Mouse (Mus musculus) kidney, postnatal 0 days (tissue): ENCODE results near the gene Hpn. TPM values are rescaled to one million over a fixed set of nuclear protein-coding genes. Genes with fewer than 3 reads are reported as not detected.

Experiments
- ATAC-seq: fragments of 200-750 bp; cut with Nextera tagmentation; replicated peaks from 2 replicates; pipeline ENCODE4 v1.8.0; 2017; ENCODE audit warnings: low read depth, moderate number of reproducible peaks, moderate TSS enrichment, moderate library complexity; ENCODE audit not compliant: low FRiP score
- DNase-seq: peaks from one replicate; pipeline ENCODE4 v3.0.0-alpha.2; 2016; ENCODE audit warnings: low spot score
- H3K27ac ChIP-seq: fragments of 300-500 bp; sonication (generic); 2 replicates; pipeline ENCODE4 v1.5.1; 2014; ENCODE audit warnings: mild to moderate bottlenecking
- H3K27me3 ChIP-seq: fragments of 300-500 bp; sonication (generic); 2 replicates; pipeline ENCODE4 v1.6.1; 2014; ENCODE audit warnings: low read length, mixed read lengths; ENCODE audit not compliant: insufficient read depth
- H3K36me3 ChIP-seq: fragments of 300-500 bp; sonication (generic); 2 replicates; pipeline ENCODE4 v1.6.1; 2014; ENCODE audit warnings: low read length, mixed read lengths; ENCODE audit not compliant: insufficient read depth
- H3K4me1 ChIP-seq: fragments of 300-500 bp; sonication (generic); replicated peaks from 2 replicates; pipeline ENCODE4 v1.6.1; 2014; ENCODE audit warnings: antibody characterized with exemption, low read length, mixed read lengths; ENCODE audit not compliant: insufficient read depth
- H3K4me2 ChIP-seq: fragments of 300-500 bp; sonication (generic); 2 replicates; pipeline ENCODE4 v1.6.1; 2014; ENCODE audit warnings: mild to moderate bottlenecking, low read length, moderate library complexity, mixed read lengths
- H3K4me3 ChIP-seq: fragments of 300-500 bp; sonication (generic); replicated peaks from 2 replicates; pipeline ENCODE4 v1.5.1; 2014; ENCODE audit warnings: low read depth, low read length
- H3K9ac ChIP-seq: fragments of 300-500 bp; sonication (generic); 2 replicates; pipeline ENCODE4 v1.6.1; 2014; ENCODE audit warnings: low read depth, low read length
- H3K9me3 ChIP-seq: fragments of 300-500 bp; sonication (generic); replicated peaks from 2 replicates; pipeline ENCODE4 v1.6.1; 2016; ENCODE audit warnings: low read length, inconsistent platforms, mixed read lengths
- CTCF ChIP-seq: IDR thresholded peaks from 2 replicates; pipeline ENCODE4 v1.5.1; 2016; ENCODE audit warnings: antibody characterized with exemption, low read depth, mild to moderate bottlenecking, moderate library complexity
- WGBS: fragments of 180-500 bp; shearing (Covaris S2); extraction: QIAGEN DNeasy Blood & Tissue Kit; methylation state at CpG from one replicate; pipeline ENCODE4 v1.1.7; 2014; 5-methylcytosine and 5-hydroxymethylcytosine counted together
- polyA plus RNA-seq: library from polyadenylated mRNA; unstranded; fragments of >200 nt; fragmentation: Nextera tagmentation; extraction: Ambion mirVana; gene quantifications from 2 replicates; pipeline ENCODE4 v1.2.1, GENCODE M21; 2015

Hpn gene
- polyA plus RNA-seq, 1 experiment from 2014 or later: 110 TPM

DNA sequence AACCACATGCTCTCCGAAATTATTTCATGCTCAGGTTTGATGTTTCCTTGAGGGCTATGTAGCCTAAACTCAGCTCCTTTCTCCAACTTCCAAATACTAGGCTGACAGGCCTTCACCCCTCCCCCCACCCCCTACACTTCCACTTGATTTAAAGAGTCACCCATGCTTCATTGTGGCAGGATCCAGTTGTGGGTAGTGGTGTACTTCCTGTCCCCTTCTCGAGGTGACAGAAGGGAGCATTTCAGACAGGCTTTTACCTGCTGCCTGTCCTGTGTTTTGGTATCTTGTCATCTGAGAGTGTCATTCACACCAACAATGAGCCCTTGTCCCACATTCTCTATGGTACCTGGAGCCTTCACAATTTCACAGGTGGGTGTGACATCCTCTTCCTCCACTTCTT lies 27.8 kb downstream of the Hpn start:
- Histone ChIP-seq H3K9me3 (no peaks in the 10 kb centered on the region), H3K4me1 (peaks cover 6% of the 10 kb centered on the region; the same call in 1 of the 2 replicates), H3K36me3 (no peaks in the 10 kb centered on the region), H3K9ac (no peak overlapping the region), H3K27me3 (no peaks in the 10 kb centered on the region), H3K4me2 (no peak overlapping the region), H3K27ac (no peak overlapping the region), H3K4me3 (no peak overlapping the region)
- 41% methylated on average over 2 of the region's 2 CpGs for WGBS
- no peak for TF ChIP-seq CTCF
- no peak for DNase-seq
- ATAC-seq: no peak

DNA sequence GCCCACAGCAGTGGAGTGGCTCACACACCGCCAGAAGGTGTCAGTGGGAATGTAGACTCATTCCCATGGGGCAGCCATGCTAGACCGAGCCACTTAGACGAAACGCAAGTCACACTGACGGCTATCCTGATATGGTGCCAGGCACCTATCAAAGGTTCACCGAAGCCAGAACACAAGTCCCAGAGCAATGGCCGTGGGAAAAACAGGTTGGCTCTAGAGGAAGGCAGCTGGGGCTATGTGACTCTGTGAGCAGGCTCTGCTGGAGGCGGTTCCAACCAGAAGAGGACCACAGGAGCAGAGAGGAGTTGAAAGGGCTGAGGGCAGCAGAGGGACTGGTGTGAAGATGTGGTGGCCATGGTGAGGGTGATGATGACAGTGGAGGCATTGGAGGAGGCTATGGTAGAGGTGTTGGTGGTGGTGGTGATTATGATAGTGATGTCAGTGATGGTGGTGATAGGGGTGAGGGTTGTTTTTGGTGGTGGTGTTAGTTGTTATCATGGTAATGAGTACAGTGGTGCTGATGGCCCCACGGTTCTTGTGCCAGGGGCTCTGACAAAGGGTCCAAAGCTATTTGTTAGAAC lies 28.8 kb downstream of the Hpn start:
- Histone ChIP-seq H3K4me3 (no peak overlapping the region), H3K27ac (no peak overlapping the region), H3K4me1 (peaks cover 6% of the 10 kb centered on the region; the same call in 1 of the 2 replicates), H3K9ac (no peak overlapping the region), H3K9me3 (no peaks in the 10 kb centered on the region), H3K4me2 (no peak overlapping the region), H3K27me3 (no peaks in the 10 kb centered on the region), H3K36me3 (no peaks in the 10 kb centered on the region)
- ATAC-seq: no peak
- 82% methylated on average over 9 of the region's 9 CpGs for WGBS
- no peak for TF ChIP-seq CTCF
- no peak for DNase-seq

DNA sequence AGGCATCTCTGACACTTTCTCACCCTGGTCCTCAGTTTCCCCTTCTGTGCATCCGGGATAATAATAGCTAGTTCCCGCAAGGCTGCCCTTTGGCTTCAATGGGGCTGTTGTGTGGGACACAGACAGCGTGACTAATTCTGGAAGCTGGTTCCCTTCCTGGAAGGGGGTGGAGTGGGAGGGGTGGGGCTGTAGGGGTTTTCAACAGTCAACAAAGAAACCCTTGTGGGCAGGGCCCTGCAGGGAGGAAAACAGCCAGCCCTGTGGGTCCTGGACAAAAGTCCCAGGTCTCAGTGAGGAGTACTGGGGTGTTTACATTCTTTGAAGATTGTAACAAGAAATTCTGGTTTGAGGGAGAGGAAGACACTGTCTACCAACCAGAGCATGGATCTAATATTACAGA lies 29.9 kb downstream of the Hpn start:
- H3K4me2 ChIP-seq: no peak overlapping the region
- no peaks in the 10 kb centered on the region for H3K9me3 ChIP-seq
- no peak overlapping the region for H3K4me3 ChIP-seq
- no peaks in the 10 kb centered on the region for H3K36me3 ChIP-seq
- no peak for DNase-seq
- no peak overlapping the region for H3K27ac ChIP-seq
- no peak for TF ChIP-seq CTCF
- WGBS: 39% methylated on average over 3 of the region's 3 CpGs
- peaks cover 6% of the 10 kb centered on the region; the same call in 1 of the 2 replicates for H3K4me1 ChIP-seq
- ATAC-seq: no peak
- H3K9ac ChIP-seq: no peak overlapping the region
- H3K27me3 ChIP-seq: no peaks in the 10 kb centered on the region

DNA sequence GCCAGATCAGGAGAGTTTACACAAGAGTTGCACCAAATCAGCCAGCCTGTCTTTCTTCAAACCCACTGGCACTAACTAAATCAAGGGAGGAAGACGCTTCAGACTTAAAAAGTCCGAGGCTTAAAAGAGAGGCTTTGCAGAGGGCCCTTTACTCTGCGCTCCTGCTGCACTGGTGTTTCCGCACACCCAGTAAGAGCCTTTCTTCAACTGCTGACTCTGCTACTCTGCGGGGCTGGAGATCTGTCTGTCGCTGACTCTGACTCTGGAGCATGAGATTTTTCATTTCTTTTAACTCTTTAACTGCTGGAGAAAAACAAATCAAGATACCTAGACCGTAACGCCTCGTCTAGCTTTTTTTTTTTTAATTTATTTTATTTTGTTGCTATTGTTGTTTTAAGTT lies 30.9 kb downstream of the Hpn start:
- no peak for TF ChIP-seq CTCF
- no peaks in the 10 kb centered on the region for H3K27me3 ChIP-seq
- H3K4me1 ChIP-seq: peaks cover 6% of the 10 kb centered on the region; the same call in 1 of the 2 replicates
- ATAC-seq: no peak
- no peak overlapping the region for H3K4me2 ChIP-seq
- H3K4me3 ChIP-seq: no peak overlapping the region
- no peak overlapping the region for H3K9ac ChIP-seq
- DNase-seq: no peak
- 50% methylated on average over 9 of the region's 9 CpGs for WGBS
- no peak overlapping the region for H3K27ac ChIP-seq
- no peaks in the 10 kb centered on the region for H3K9me3 ChIP-seq
- H3K36me3 ChIP-seq: no peaks in the 10 kb centered on the region

DNA sequence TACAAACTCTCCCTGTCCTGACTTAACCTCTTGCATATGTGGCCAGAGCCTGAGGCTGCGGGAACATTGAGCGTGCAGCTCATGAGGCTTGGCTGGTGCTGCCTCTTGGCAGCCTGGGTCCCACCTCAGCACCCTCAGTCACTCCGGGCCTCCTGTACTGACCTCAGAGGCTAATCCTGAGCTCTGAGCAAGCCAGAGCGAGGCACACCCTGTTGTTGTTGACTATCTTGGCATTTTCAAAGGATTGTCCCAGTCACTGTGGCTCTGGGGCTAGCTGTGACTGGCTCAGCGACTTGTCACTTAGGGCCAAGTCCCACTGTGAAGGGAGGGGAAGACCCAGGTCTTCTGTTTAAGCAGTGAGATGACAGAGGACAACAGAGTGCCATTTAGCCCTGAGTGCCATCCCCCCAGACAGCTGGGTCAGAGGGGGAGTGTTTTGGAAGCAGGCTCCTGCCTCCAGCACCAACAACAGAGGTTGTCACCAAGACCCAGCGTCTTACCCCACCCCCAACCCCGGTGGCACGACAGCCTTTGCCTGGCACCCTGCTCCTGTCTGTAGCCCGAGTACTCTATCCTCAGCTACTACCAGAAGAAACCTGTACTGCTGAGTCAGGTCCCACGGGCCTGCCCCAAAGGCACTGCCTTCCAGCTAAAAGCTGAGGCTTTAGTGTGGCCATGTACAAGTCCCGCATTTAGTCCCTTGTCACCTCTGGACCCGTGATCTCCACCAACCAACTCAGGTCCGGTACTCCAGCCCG lies 32.1 kb downstream of the Hpn start:
- Histone ChIP-seq H3K9ac (0 out of 2 replicates have a peak overlapping the region, but pooled peaks have one; percentile 8), H3K27ac (no peak overlapping the region), H3K4me1 (peaks cover 6% of the 10 kb centered on the region; the same call in 1 of the 2 replicates), H3K4me3 (no peak overlapping the region), H3K9me3 (no peaks in the 10 kb centered on the region), H3K27me3 (no peaks in the 10 kb centered on the region), H3K36me3 (no peaks in the 10 kb centered on the region), H3K4me2 (no peak overlapping the region)
- DNase-seq: no peak
- TF ChIP-seq CTCF: no peak
- 71% methylated on average over 14 of the region's 14 CpGs for WGBS
- ATAC-seq: no peak

- Histone ChIP-seq H3K9me3 (no peaks in the 10 kb centered on the region), H3K36me3 (no peaks in the 10 kb centered on the region), H3K4me2 (no peak overlapping the region), H3K9ac (no peak overlapping the region), H3K27ac (no peak overlapping the region), H3K4me1 (peaks cover 6% of the 10 kb centered on the region; the same call in 1 of the 2 replicates), H3K4me3 (no peak overlapping the region), H3K27me3 (no peaks in the 10 kb centered on the region)
- ATAC-seq (no peak), DNase-seq (no peak)
- no peak for TF ChIP-seq CTCF
Observed at GRCm38 (mm10) chr7:31082106-31082505, 33.0 kb downstream of the Hpn start.
